Mouse (Mus musculus) regulatory T cell (primary cell): ENCODE results near the gene Bysl.

Experiments used
- in situ Hi-C: fragments of 300-600 bp; cut with MboI, MseI; formaldehyde crosslinking; loops from one replicate; pipeline ENCODE4 v1.15.1; 2025; ENCODE audit warnings: high pct_unique_total_duplicates

Bysl gene

DNA sequence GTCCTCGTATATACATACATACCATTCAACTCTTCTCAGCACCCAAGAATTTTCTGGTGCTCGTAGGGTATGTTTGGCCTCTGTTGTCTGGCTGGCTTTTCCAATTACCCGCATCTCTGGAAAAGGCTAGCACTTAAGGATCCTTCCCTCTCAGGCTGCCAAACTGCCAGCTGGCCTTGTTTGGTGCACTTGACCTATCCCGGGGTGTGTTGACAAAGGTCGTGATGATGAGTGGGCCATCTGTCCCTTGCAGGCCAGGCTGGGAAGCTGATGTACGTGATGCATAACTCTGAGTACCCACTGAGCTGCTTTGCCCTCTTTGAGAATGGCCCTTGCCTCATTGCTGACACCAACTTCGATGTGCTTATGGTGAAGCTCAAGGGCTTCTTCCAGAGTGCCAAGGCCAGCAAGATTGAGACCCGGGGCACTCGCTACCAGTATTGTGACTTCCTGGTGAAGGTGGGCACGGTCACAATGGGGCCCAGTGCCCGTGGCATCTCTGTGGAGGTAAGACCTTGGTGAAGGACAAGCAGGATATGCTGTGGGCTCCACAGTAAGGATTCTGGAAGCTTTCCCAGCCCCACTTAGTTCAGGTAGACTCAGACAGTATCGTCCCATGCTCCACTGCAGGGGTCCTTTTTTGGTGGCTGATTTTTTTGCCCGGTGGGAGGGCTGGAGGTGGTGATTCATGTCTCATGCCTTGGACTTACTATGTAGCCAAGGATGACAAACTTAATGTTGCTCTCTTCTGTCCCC lies 7.4 kb upstream of the Bysl start:
- in situ Hi-C loops: no loop called here

- in situ Hi-C loops: no loop called here
Measured at GRCm38 (mm10) chr17:47617605-47618307, 6.5 kb upstream of the Bysl start.

DNA sequence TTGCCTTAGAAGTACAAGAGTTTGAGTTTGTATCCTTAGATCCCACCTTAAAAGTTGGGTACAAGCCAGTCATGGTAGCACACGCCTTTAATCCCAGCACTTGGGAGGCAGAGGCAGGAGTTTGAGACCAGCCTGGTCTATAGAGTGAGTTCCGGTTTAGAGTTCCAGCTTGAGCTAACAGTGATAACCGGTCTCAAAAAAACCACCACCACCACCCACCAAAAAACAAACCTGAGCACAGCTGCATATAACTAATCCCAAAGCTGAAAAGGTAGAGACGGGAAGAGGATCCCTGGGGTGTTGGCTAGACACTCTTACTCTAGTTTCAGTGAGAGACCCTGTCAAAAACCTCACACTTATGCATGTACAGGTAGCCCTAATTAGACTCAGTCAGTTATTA lies 5.4 kb upstream of the Bysl start:
- in situ Hi-C loops: no loop called here

DNA sequence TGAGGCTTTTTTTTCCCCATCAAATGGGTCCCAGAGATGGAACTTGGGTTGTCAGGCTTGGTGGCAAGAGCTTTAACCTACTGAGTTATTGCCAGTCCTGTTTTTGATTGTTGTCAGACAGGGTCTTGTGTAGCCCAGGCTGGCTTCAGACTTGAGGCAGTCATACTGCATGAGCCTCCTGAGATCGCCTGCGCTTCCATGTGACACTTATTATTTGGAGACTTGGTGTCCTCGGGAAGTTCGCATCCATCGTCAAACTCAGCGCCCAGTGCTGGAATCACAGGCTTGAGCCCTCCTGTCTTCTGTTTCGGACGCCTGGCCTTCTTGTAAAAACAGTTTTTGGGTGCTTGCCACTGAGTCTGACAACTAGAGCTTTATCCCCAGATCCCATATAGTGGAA lies 4.8 kb upstream of the Bysl start:
- in situ Hi-C loops: no loop called here

DNA sequence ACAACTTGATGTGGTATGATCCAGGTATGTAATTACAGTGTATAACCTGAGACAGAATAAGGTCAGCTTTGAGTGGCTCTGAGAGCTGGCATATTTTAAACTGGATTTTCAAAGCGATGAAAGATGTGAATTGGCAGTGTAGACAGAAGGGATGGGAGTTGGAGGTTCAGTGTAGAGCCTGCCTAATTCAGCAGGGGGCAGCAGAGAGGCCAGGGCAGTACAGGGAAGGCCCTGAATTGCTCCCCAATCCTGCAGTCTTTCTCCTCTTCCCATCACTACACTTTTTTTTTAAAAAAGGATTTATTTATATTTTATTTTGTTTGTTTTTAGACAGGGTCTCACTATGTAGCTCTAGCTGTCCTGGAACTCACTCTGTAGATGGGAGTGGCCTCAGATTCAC lies 2.7 kb upstream of the Bysl start:
- in situ Hi-C loops: no loop called here

GRCm38 (mm10) chr17:47611661-47611982 lies 330 bp upstream of the Bysl start:
- in situ Hi-C loops: no loop called here

DNA sequence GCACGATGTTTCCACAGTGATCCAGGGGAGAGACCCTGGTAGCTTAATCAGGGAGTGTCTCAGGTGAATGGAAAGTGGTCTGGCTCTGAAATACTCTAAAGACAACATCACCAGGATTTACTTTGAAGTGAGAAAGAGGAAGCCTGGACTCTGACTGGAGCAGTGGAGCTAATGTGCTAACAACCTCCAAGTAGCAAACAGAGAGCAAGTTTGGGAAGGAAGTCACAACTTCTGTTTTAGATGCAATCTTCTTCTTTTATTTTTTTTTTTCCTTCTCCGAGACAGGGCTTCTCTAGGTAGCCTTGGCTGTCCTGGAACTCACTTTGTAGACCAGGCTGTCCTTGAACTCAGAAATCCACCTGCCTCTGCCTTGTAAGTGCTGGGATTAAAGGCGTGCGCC lies 2.1 kb downstream of the Bysl start:
- in situ Hi-C loops: no loop called here

GRCm38 (mm10) chr17:47606220-47606619 lies 5.1 kb downstream of the Bysl start:
- in situ Hi-C loops: no loop called here

GRCm38 (mm10) chr17:47602289-47602688 lies 9.0 kb downstream of the Bysl start:
- in situ Hi-C loops: no loop called here

- in situ Hi-C loops: no loop called here
Measured at GRCm38 (mm10) chr17:47601389-47601755, 9.9 kb downstream of the Bysl start.

DNA sequence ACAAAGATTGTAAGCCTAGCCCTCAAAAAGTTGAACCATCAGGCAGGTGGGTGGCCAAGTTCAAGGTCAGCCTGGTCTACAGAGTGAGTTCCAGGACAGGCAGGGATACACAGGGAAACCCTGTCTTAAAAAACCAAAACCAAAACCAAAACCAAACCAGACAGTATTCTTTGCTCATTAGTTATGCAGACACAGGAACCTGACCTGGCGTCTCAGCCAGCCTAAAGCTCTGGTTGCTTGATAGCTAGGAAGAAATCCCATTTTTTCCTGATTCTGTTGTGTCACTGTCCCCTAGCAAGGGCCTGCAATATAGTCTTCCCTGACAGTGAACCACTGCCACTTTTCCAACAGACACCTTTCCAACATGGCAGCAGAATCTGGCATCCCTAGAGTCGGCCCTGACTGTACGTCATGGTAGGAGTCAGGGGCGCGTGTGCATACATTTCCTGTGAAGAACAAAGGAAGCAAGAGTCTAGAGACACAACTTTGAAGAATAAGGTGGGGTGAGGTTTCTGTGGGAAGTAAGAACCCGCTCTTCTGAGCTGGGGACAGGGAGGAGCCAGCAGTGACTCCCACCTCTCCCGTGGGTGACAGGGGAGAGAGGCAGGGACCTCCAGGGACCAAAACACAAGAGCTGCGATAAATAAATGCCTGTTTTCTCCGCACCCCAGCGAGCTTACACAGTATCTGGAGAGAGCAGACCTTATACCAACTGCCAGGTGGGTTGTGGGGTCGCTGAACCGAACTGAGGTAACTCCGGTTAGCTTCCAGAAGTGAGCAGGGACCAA lies 10.5 kb downstream of the Bysl start:
- in situ Hi-C loops: no loop called here

DNA sequence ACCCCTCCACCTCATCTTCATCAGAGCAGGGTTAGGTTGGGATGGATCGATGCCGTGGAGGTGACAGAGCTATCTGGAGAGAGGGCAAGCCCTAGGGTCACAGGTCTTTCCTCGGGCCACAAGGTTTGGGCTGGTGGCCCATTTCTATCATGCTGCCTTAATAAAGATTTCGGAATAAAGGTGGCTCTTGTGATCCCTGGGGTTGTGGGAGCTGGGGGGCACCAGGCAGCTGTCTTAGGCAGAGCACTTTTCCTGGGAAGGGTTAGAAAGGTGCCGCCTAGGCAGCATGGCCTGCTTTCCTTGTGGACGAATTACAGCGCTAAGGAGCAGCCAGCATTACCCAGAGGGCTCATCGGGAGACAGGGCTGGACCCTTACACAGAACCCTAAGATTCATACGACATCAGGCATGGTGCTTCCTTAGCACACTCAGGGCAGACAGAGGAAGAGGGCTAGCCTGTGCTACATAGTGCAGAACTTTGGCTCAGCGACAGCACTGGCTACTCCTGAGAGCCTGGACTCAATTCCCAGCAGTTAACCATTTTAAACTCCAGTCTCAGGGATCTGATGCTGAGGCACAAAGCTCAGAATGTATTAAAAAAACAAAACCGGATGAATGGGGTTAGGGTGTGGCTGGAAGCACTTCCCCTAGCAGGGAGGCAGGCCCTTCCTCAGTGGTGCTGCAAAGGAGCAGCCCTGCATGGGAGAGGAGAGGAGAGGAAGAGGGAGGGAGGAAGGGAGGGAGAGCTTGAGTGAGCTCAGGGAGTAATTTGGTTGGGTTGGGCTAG lies 11.6 kb downstream of the Bysl start:
- in situ Hi-C loops: loop anchor here (5.0 to 10.0 kb wide), 2 partner anchors 87 to 695 kb away; partner anchors contain the start of gene Treml2

GRCm38 (mm10) chr17:47598580-47599304 lies 12.6 kb downstream of the Bysl start:
- in situ Hi-C loops: loop anchor here (5.0 to 10.0 kb wide), 2 partner anchors 86 to 696 kb away; partner anchors contain the start of gene Treml2

GRCm38 (mm10) chr17:47597838-47598579 lies 13.3 kb downstream of the Bysl start:
- in situ Hi-C loops: loop anchor here (5.0 to 10.0 kb wide), 2 partner anchors 86 to 697 kb away; partner anchors contain the start of gene Treml2

DNA sequence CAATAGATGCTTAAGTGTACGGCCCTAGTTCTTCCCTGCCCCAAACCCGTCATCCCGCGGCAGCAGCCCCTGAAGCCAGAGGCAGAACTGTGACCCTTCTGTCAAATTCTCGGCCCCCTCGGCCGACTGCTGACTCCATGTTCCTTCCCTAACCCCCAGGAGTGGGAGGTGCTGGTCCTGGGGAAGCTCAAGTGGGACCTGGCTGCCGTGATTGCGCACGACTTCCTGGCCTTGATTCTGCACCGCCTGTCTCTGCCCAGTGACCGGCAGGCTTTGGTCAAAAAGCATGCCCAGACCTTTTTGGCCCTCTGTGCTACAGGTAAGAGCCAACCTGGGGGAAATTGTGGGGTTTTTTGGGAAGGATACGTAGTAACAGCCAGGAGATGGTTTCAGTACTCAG lies 14.0 kb downstream of the Bysl start:
- in situ Hi-C loops: loop anchor here (5.0 to 10.0 kb wide), 2 partner anchors 85 to 698 kb away; partner anchors contain the start of gene Treml2

- in situ Hi-C loops: loop anchor here (5.0 to 10.0 kb wide), 2 partner anchors 85 to 698 kb away; partner anchors contain the start of gene Treml2
Measured at GRCm38 (mm10) chr17:47596839-47597164, 14.5 kb downstream of the Bysl start.

- in situ Hi-C loops: loop anchor here (5.0 to 10.0 kb wide), 2 partner anchors 84 to 699 kb away; partner anchors contain the start of gene Treml2
Measured at GRCm38 (mm10) chr17:47596162-47596838, 15.0 kb downstream of the Bysl start.

DNA sequence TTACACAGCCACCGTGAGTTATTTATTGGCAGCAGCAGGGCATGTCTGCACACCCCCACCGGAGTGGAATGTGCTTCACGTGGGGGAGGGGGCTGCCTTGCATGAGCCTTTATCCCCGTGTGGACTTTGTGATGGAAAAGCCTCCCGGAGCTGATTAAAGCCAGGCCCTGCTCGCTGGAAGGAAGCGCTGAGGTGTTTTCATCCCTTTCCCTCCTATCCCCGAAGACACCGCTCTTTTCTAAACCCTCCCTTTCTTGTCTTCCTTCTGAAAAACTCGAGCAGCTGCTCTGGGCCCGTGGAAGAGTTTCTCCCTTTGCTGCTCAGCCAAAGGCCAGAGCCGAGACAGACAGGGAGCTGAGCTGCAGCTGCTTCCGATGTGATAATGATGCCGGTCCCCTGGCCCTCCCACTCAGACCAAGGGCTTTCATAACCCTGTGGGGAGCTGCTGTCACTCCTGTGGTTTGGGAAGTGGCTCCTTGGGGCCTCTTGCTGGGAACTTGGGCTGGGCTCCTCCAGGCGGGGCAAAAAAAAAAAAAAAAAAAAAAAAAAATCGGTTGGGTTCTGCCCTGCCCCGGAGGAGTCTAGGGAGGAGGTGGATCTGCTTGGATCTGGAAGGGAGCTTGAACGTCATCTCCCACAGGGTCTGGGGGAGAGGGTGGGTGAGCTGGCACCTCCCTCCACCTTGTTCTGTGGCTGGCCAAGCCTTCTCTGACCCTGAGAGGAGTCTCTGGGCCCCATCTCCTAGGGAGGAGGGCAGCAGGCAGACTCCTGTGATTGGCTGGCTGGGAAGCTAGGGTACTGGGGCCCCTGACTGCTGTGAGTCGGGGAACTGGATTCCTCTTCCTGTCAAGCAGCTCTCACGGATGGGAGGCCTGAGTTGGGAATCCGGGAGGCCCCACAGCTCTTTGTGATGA lies 15.8 kb downstream of the Bysl start:
- in situ Hi-C loops: loop anchor here (5.0 to 10.0 kb wide), 2 partner anchors 83 to 699 kb away; partner anchors contain the start of gene Treml2
